Mouse (Mus musculus): ENCODE data around the gene Trim2. TPM values are rescaled to one million over a fixed set of nuclear protein-coding genes. Genes with fewer than 3 reads are reported as not detected.

Trim2 gene
- polyA plus RNA-seq, 1 experiment from 2014 or later: 24.9 TPM

- Histone ChIP-seq H3K36me3 (ENCODE audit: control insufficient read depth, insufficient read depth, low read length) (peaks cover 17% of the 10 kb centered on the region; the same call in 1 of the 2 replicates), H3K27ac (replicated peaks; ENCODE audit: low read depth, low read length) (no peak overlapping the region), H3K4me1 (ENCODE audit: control insufficient read depth, insufficient read depth, low read length) (no peaks in the 10 kb centered on the region; the same call in 1 of the 2 replicates), H3K27me3 (replicated peaks; ENCODE audit: control insufficient read depth, insufficient read depth, low read length) (no peaks in the 10 kb centered on the region), H3K9me3 (ENCODE audit: control insufficient read depth, low read length) (no peaks in the 10 kb centered on the region), H3K4me2 (ENCODE audit: low read depth, low read length) (no peak overlapping the region), H3K9ac (ENCODE audit: low read depth, low read length) (no peak overlapping the region), H3K4me3 (ENCODE audit: low read depth, low read length) (no peak overlapping the region)
- 73% methylated on average over 3 of the region's 3 CpGs for WGBS
- no peak for ATAC-seq (ENCODE audit: low read depth)
- no peak for DNase-seq (ENCODE audit: low spot score)
These were observed 100.6 kb downstream of the Trim2 start for GRCm38 (mm10) chr3:84206106-84206505.

GRCm38 (mm10) chr3:84205650-84206049 is 101.0 kb downstream of the Trim2 start:
- H3K27ac ChIP-seq (replicated peaks; ENCODE audit: low read depth, low read length): no peak overlapping the region
- H3K36me3 ChIP-seq (ENCODE audit: control insufficient read depth, insufficient read depth, low read length): peaks cover 17% of the 10 kb centered on the region; the same call in 1 of the 2 replicates
- no peak overlapping the region for H3K4me3 ChIP-seq (ENCODE audit: low read depth, low read length)
- H3K4me2 ChIP-seq (ENCODE audit: low read depth, low read length): no peak overlapping the region
- H3K9me3 ChIP-seq (ENCODE audit: control insufficient read depth, low read length): no peaks in the 10 kb centered on the region
- H3K4me1 ChIP-seq (ENCODE audit: control insufficient read depth, insufficient read depth, low read length): no peaks in the 10 kb centered on the region; the same call in 1 of the 2 replicates
- ATAC-seq (ENCODE audit: low read depth) (no peak), DNase-seq (ENCODE audit: low spot score) (no peak)
- WGBS: 76% methylated on average over 6 of the region's 6 CpGs
- H3K9ac ChIP-seq (ENCODE audit: low read depth, low read length): no peak overlapping the region
- no peaks in the 10 kb centered on the region for H3K27me3 ChIP-seq (replicated peaks; ENCODE audit: control insufficient read depth, insufficient read depth, low read length)

- Histone ChIP-seq H3K4me1 (ENCODE audit: control insufficient read depth, insufficient read depth, low read length) (no peaks in the 10 kb centered on the region; the same call in 1 of the 2 replicates), H3K4me2 (ENCODE audit: low read depth, low read length) (no peak overlapping the region), H3K27me3 (replicated peaks; ENCODE audit: control insufficient read depth, insufficient read depth, low read length) (no peaks in the 10 kb centered on the region), H3K9me3 (ENCODE audit: control insufficient read depth, low read length) (no peaks in the 10 kb centered on the region), H3K27ac (replicated peaks; ENCODE audit: low read depth, low read length) (no peak overlapping the region), H3K9ac (ENCODE audit: low read depth, low read length) (no peak overlapping the region), H3K4me3 (ENCODE audit: low read depth, low read length) (no peak overlapping the region), H3K36me3 (ENCODE audit: control insufficient read depth, insufficient read depth, low read length) (peaks cover 17% of the 10 kb centered on the region; the same call in 1 of the 2 replicates)
- WGBS: 69% methylated on average over 5 of the region's 5 CpGs
- ATAC-seq (ENCODE audit: low read depth): no peak
- DNase-seq (ENCODE audit: low spot score): no peak
These were observed 102.0 kb downstream of the Trim2 start for GRCm38 (mm10) chr3:84204640-84205039.

GRCm38 (mm10) chr3:84200559-84201420 is 105.9 kb downstream of the Trim2 start:
- no peak overlapping the region for H3K9ac ChIP-seq (ENCODE audit: low read depth, low read length)
- H3K4me2 ChIP-seq (ENCODE audit: low read depth, low read length): no peak overlapping the region
- 0 out of 2 replicates have a peak, but pooled peaks cover 14% of the 10 kb centered on the region for H3K36me3 ChIP-seq (ENCODE audit: control insufficient read depth, insufficient read depth, low read length)
- H3K27ac ChIP-seq (replicated peaks; ENCODE audit: low read depth, low read length): no peak overlapping the region
- H3K4me1 ChIP-seq (ENCODE audit: control insufficient read depth, insufficient read depth, low read length): no peaks in the 10 kb centered on the region
- WGBS: 65% methylated on average over 13 of the region's 13 CpGs
- ATAC-seq (ENCODE audit: low read depth) (peak; percentile 68; the same call in 1 of the 2 replicates), DNase-seq (ENCODE audit: low spot score) (peak; percentile 50)
- no peak overlapping the region for H3K4me3 ChIP-seq (ENCODE audit: low read depth, low read length)
- H3K27me3 ChIP-seq (replicated peaks; ENCODE audit: control insufficient read depth, insufficient read depth, low read length): no peaks in the 10 kb centered on the region
- no peaks in the 10 kb centered on the region for H3K9me3 ChIP-seq (ENCODE audit: control insufficient read depth, low read length)

- ATAC-seq (ENCODE audit: low read depth): no peak
- no peaks in the 10 kb centered on the region for H3K4me1 ChIP-seq (ENCODE audit: control insufficient read depth, insufficient read depth, low read length)
- DNase-seq (ENCODE audit: low spot score): no peak
- H3K27ac ChIP-seq (replicated peaks; ENCODE audit: low read depth, low read length): no peak overlapping the region
- 94% methylated on average over 9 of the region's 9 CpGs for WGBS
- no peak overlapping the region for H3K4me2 ChIP-seq (ENCODE audit: low read depth, low read length)
- no peak overlapping the region for H3K4me3 ChIP-seq (ENCODE audit: low read depth, low read length)
- H3K27me3 ChIP-seq (replicated peaks; ENCODE audit: control insufficient read depth, insufficient read depth, low read length): no peaks in the 10 kb centered on the region
- H3K9me3 ChIP-seq (ENCODE audit: control insufficient read depth, low read length): no peaks in the 10 kb centered on the region
- 0 out of 2 replicates have a peak, but pooled peaks cover 14% of the 10 kb centered on the region for H3K36me3 ChIP-seq (ENCODE audit: control insufficient read depth, insufficient read depth, low read length)
- no peak overlapping the region for H3K9ac ChIP-seq (ENCODE audit: low read depth, low read length)
These were observed 107.2 kb downstream of the Trim2 start for GRCm38 (mm10) chr3:84199516-84199915.

- 91% methylated on average over 3 of the region's 3 CpGs for WGBS
- Histone ChIP-seq H3K9ac (ENCODE audit: low read depth, low read length) (no peak overlapping the region), H3K9me3 (ENCODE audit: control insufficient read depth, low read length) (no peaks in the 10 kb centered on the region), H3K4me2 (ENCODE audit: low read depth, low read length) (no peak overlapping the region), H3K27ac (replicated peaks; ENCODE audit: low read depth, low read length) (no peak overlapping the region), H3K4me3 (ENCODE audit: low read depth, low read length) (no peak overlapping the region), H3K4me1 (ENCODE audit: control insufficient read depth, insufficient read depth, low read length) (no peaks in the 10 kb centered on the region), H3K27me3 (replicated peaks; ENCODE audit: control insufficient read depth, insufficient read depth, low read length) (no peaks in the 10 kb centered on the region), H3K36me3 (ENCODE audit: control insufficient read depth, insufficient read depth, low read length) (0 out of 2 replicates have a peak, but pooled peaks cover 14% of the 10 kb centered on the region)
- DNase-seq (ENCODE audit: low spot score): no peak
- no peak for ATAC-seq (ENCODE audit: low read depth)
These were observed 108.4 kb downstream of the Trim2 start for GRCm38 (mm10) chr3:84198229-84198628.

- Histone ChIP-seq H3K27me3 (replicated peaks; ENCODE audit: control insufficient read depth, insufficient read depth, low read length) (0 out of 2 replicates have a peak, but pooled peaks cover 3% of the 10 kb centered on the region), H3K27ac (replicated peaks; ENCODE audit: low read depth, low read length) (no peak overlapping the region), H3K4me1 (ENCODE audit: control insufficient read depth, insufficient read depth, low read length) (peaks cover 5% of the 10 kb centered on the region), H3K9me3 (ENCODE audit: control insufficient read depth, low read length) (no peaks in the 10 kb centered on the region), H3K9ac (ENCODE audit: low read depth, low read length) (no peak overlapping the region), H3K4me3 (ENCODE audit: low read depth, low read length) (no peak overlapping the region), H3K4me2 (ENCODE audit: low read depth, low read length) (no peak overlapping the region), H3K36me3 (ENCODE audit: control insufficient read depth, insufficient read depth, low read length) (0 out of 2 replicates have a peak, but pooled peaks cover 3% of the 10 kb centered on the region)
- 54% methylated on average over 4 of the region's 4 CpGs for WGBS
- no peak for DNase-seq (ENCODE audit: low spot score)
- ATAC-seq (ENCODE audit: low read depth): no peak
These were observed 112.8 kb downstream of the Trim2 start for GRCm38 (mm10) chr3:84193881-84194280.

- peaks cover 5% of the 10 kb centered on the region for H3K4me1 ChIP-seq (ENCODE audit: control insufficient read depth, insufficient read depth, low read length)
- ATAC-seq (ENCODE audit: low read depth) (peak; percentile 83), DNase-seq (ENCODE audit: low spot score) (peak; percentile 91)
- peak overlapping the region; percentile 32 for H3K4me3 ChIP-seq (ENCODE audit: low read depth, low read length)
- H3K4me2 ChIP-seq (ENCODE audit: low read depth, low read length): peak overlapping the region; percentile 56
- H3K36me3 ChIP-seq (ENCODE audit: control insufficient read depth, insufficient read depth, low read length): no peaks in the 10 kb centered on the region
- H3K9ac ChIP-seq (ENCODE audit: low read depth, low read length): peak overlapping the region; percentile 49
- 0 out of 2 replicates have a peak, but pooled peaks cover 3% of the 10 kb centered on the region for H3K27me3 ChIP-seq (replicated peaks; ENCODE audit: control insufficient read depth, insufficient read depth, low read length)
- no peaks in the 10 kb centered on the region for H3K9me3 ChIP-seq (ENCODE audit: control insufficient read depth, low read length)
- peak overlapping the region; percentile 1; the same call in 1 of the 2 replicates for H3K27ac ChIP-seq (replicated peaks; ENCODE audit: low read depth, low read length)
- WGBS: 41% methylated on average over 20 of the region's 21 CpGs
These were observed 115.4 kb downstream of the Trim2 start for GRCm38 (mm10) chr3:84191141-84191881.

All from embryonic facial prominence, embryonic 14.5 days (tissue).